Mouse (Mus musculus) ES-E14 (cell line): Measurements from ENCODE around the gene Tspyl1. TPM values are rescaled to one million over a fixed set of nuclear protein-coding genes. Genes with fewer than 3 reads are reported as not detected.

Experiments
- DNase-seq: peaks from one replicate; pipeline ENCODE4 v3.0.0-alpha.2; 2013; ENCODE audit warnings: low read depth, low spot score
- H3K27ac ChIP-seq: 2 replicates; pipeline ENCODE4 v1.5.1; 2012; ENCODE audit warnings: low read depth, mild to moderate bottlenecking, low read length, moderate library complexity, mixed read lengths; ENCODE audit not compliant: poor library complexity, insufficient read depth, severe bottlenecking
- H3K36me3 ChIP-seq: 2 replicates; pipeline ENCODE4 v1.6.1; 2012; ENCODE audit warnings: mild to moderate bottlenecking, low read length, moderate library complexity, mixed read lengths; ENCODE audit not compliant: control insufficient read depth, poor library complexity, insufficient read depth, severe bottlenecking
- H3K4me1 ChIP-seq, 2 experiments: fragments of 150-350 bp in 1 of 2; sonication (generic) in 1 of 2; 2 replicates each; pipeline ENCODE4 v1.6.1; 2012; ENCODE audit warnings: low read length in 2 of 2, mild to moderate bottlenecking in 1 of 2, mixed read lengths in 1 of 2; ENCODE audit not compliant: control insufficient read depth in 2 of 2, insufficient read depth in 2 of 2, poor library complexity in 1 of 2
- H3K4me3 ChIP-seq, 2 experiments: fragments of 150-350 bp in 1 of 2; sonication (generic) in 1 of 2; 2 replicates each; pipeline ENCODE4 v1.5.1; 2012; ENCODE audit warnings: low read length in 2 of 2, low read depth in 1 of 2, mild to moderate bottlenecking in 1 of 2, mixed read lengths in 1 of 2; ENCODE audit not compliant: insufficient read depth in 1 of 2, poor library complexity in 1 of 2, severe bottlenecking in 1 of 2
- H3K9ac ChIP-seq: 2 replicates; pipeline ENCODE4 v1.6.1; 2012; ENCODE audit warnings: low read depth, mild to moderate bottlenecking, low read length, mixed read lengths; ENCODE audit not compliant: poor library complexity, insufficient read depth, severe bottlenecking
- H3K9me3 ChIP-seq: fragments of 150-350 bp; sonication (generic); 2 replicates; pipeline ENCODE4 v1.6.1; 2012; ENCODE audit warnings: low read depth, mild to moderate bottlenecking, low read length; ENCODE audit not compliant: control insufficient read depth, insufficient read depth
- CHD2 ChIP-seq: IDR thresholded peaks from 2 replicates; pipeline ENCODE4 v1.6.1; 2014; ENCODE audit warnings: mild to moderate bottlenecking, low read depth, low read length, inconsistent platforms
- HCFC1 ChIP-seq: IDR thresholded peaks from 2 replicates; pipeline ENCODE4 v1.6.1; 2012; ENCODE audit warnings: low read length, inconsistent platforms, borderline replicate concordance; ENCODE audit not compliant: insufficient read depth
- MAFK ChIP-seq: IDR thresholded peaks from 2 replicates; pipeline ENCODE4 v1.6.1; 2014; ENCODE audit warnings: mild to moderate bottlenecking, low read depth, low read length, inconsistent platforms; ENCODE audit not compliant: insufficient read depth
- ZC3H11A ChIP-seq: IDR thresholded peaks from 2 replicates; pipeline ENCODE4 v1.6.1; 2012; ENCODE audit warnings: low read depth, mild to moderate bottlenecking, inconsistent platforms, low read length, borderline replicate concordance
- ZNF384 ChIP-seq: IDR thresholded peaks from 2 replicates; pipeline ENCODE4 v1.6.1; 2012; ENCODE audit warnings: low read depth, low read length, inconsistent platforms
- in situ Hi-C, 2 experiments: fragments of 600-800 bp; cut with MboI; formaldehyde crosslinking; loops; one replicate each; pipeline ENCODE4 v1.15.1; 2025; ENCODE audit warnings: low sequenced_read_pairs in 2 of 2, inconsistent platforms in 1 of 2; ENCODE audit not compliant: unreplicated experiment in 2 of 2
- total RNA-seq: library from RNA; depleted of rRNA; stranded (reverse); fragments of 300-350 nt; gene quantifications from 2 replicates; pipeline ENCODE4 v1.2.3, GENCODE M21; 2012

Gene Tspyl1
- total RNA-seq, 1 experiment = 20.9 TPM

- H3K27ac ChIP-seq = no peak within 1 kb of the TSS
- in situ Hi-C loops = no loop called here
- peak; percentile 90 for DNase-seq
- H3K9ac ChIP-seq = peak within 1 kb of the TSS; percentile 73
- no peaks in the 10 kb centered on the region for H3K9me3 ChIP-seq
- H3K4me1 ChIP-seq = peaks cover 0 to 3% of the 10 kb centered on the region in 2 experiments; a peak in 1 of 4 replicates
- peak within 1 kb of the TSS; percentile 75 to 77 for H3K4me3 ChIP-seq
- no peak for TF ChIP-seq HCFC1
- TF ChIP-seq ZNF384 = no peak
- TF ChIP-seq MAFK = 0 out of 2 replicates have a peak, but pooled peaks have one; percentile 43
- peak; percentile 93 for TF ChIP-seq CHD2
- TF ChIP-seq ZC3H11A = no peak
- H3K36me3 ChIP-seq = no peaks in the 10 kb centered on the region
Observed at GRCm38 (mm10) chr10:34297299-34297979, 15.4 kb downstream of the Tspyl1 start, which contains the start of gene Tspyl4. Gene Tspyl4 (plus strand): TSS chr10:34297442.

- Histone ChIP-seq H3K4me1 (peaks cover 0 to 3% of the 10 kb centered on the region in 2 experiments; a peak in 1 of 4 replicates), H3K9ac (peak overlapping the region; percentile 47), H3K27ac (no peak overlapping the region), H3K4me3 (peak overlapping the region; percentile 75 to 77), H3K9me3 (no peaks in the 10 kb centered on the region), H3K36me3 (no peaks in the 10 kb centered on the region)
- DNase-seq = no peak
- no peak for TF ChIP-seq HCFC1
- no peak for TF ChIP-seq CHD2
- no peak for TF ChIP-seq ZC3H11A
- TF ChIP-seq MAFK = no peak
- no peak for TF ChIP-seq ZNF384
- in situ Hi-C loops = no loop called here
Observed at GRCm38 (mm10) chr10:34297980-34298753, 16.2 kb downstream of the Tspyl1 start.

- Histone ChIP-seq H3K9me3 (no peaks in the 10 kb centered on the region), H3K4me3 (no peak overlapping the region), H3K9ac (no peak overlapping the region), H3K4me1 (peaks cover 0 to 3% of the 10 kb centered on the region in 2 experiments; a peak in 1 of 4 replicates), H3K27ac (no peak overlapping the region), H3K36me3 (no peaks in the 10 kb centered on the region)
- no peak for DNase-seq
- TF ChIP-seq ZC3H11A (no peak), HCFC1 (no peak), MAFK (no peak), ZNF384 (no peak), CHD2 (no peak)
- in situ Hi-C loops = no loop called here
Observed at GRCm38 (mm10) chr10:34300368-34300767, 18.4 kb downstream of the Tspyl1 start.

- Histone ChIP-seq H3K27ac (no peak overlapping the region), H3K4me1 (no peaks in the 10 kb centered on the region), H3K4me3 (no peak overlapping the region), H3K9me3 (no peaks in the 10 kb centered on the region), H3K36me3 (no peaks in the 10 kb centered on the region), H3K9ac (no peak overlapping the region)
- TF ChIP-seq ZNF384 (no peak), HCFC1 (no peak), CHD2 (no peak), ZC3H11A (no peak), MAFK (no peak)
- DNase-seq = no peak
- in situ Hi-C loops = no loop called here
Observed at GRCm38 (mm10) chr10:34307070-34307469, 25.1 kb downstream of the Tspyl1 start.
